Mouse (Mus musculus) spleen, adult 2 months (tissue): ENCODE measurements around the gene Spns3. TPM values are rescaled to one million over a fixed set of nuclear protein-coding genes. Genes with fewer than 3 reads are reported as not detected.

Source experiments
- DNase-seq, 2 experiments: peaks; one replicate each; pipeline versions ENCODE4 v3.0.0 to v3.0.0-alpha.2; 2012 to 2021; ENCODE audit warnings: low spot score in 2 of 2, low read depth in 1 of 2
- H3K27ac ChIP-seq: fragments of 200-500 bp; 2 replicates; pipeline ENCODE4 v1.5.1; 2012; ENCODE audit warnings: low read length, inconsistent platforms; ENCODE audit not compliant: insufficient read depth
- H3K27me3 ChIP-seq: fragments of 200-500 bp; 2 replicates; pipeline ENCODE4 v1.6.1; 2012; ENCODE audit warnings: mild to moderate bottlenecking, moderate library complexity, low read length, inconsistent platforms; ENCODE audit not compliant: control insufficient read depth, insufficient read depth
- H3K36me3 ChIP-seq: fragments of 200-500 bp; 2 replicates; pipeline ENCODE4 v1.6.1; 2012; ENCODE audit warnings: mild to moderate bottlenecking, low read length, inconsistent platforms; ENCODE audit not compliant: control insufficient read depth, insufficient read depth
- H3K4me1 ChIP-seq: fragments of 200-500 bp; 2 replicates; pipeline ENCODE4 v1.6.1; 2011; ENCODE audit warnings: inconsistent platforms; ENCODE audit not compliant: control insufficient read depth, insufficient read depth, insufficient read length
- H3K4me3 ChIP-seq: fragments of 200-500 bp; 2 replicates; pipeline ENCODE4 v1.5.1; 2011; ENCODE audit warnings: mild to moderate bottlenecking, inconsistent platforms; ENCODE audit not compliant: insufficient read depth, insufficient read length; ENCODE audit errors: extremely low read depth
- CTCF ChIP-seq: fragments of 200-500 bp; IDR thresholded peaks from 2 replicates; pipeline ENCODE4 v1.5.1; 2011; ENCODE audit warnings: mild to moderate bottlenecking, inconsistent platforms; ENCODE audit not compliant: insufficient read depth, insufficient read length, insufficient replicate concordance; ENCODE audit errors: extremely low read depth
- POLR2A ChIP-seq: fragments of 200-500 bp; IDR thresholded peaks from 2 replicates; pipeline ENCODE4 v1.6.1; 2011; ENCODE audit warnings: low read depth, low read length, inconsistent platforms
- WGBS: fragments of 180-500 bp; shearing (Covaris S2); methylation state at CpG from one replicate; pipeline ENCODE4 v1.1.7; 2018; 5-methylcytosine and 5-hydroxymethylcytosine counted together
- polyA plus RNA-seq: library from polyadenylated mRNA; depleted of rRNA; stranded (reverse); fragments of >200 nt; gene quantifications from 2 replicates; pipeline ENCODE4 v1.2.3, GENCODE M21; 2012

The Spns3 gene
- polyA plus RNA-seq, 1 experiment, result 18.8 TPM

- no peaks in the 10 kb centered on the region for H3K36me3 ChIP-seq
- no peaks in the 10 kb centered on the region for H3K4me1 ChIP-seq
- no peak overlapping the region for H3K4me3 ChIP-seq
- H3K27me3 ChIP-seq, result no peaks in the 10 kb centered on the region
- TF ChIP-seq CTCF (no peak), POLR2A (no peak)
- DNase-seq, result no peak
- H3K27ac ChIP-seq, result no peak overlapping the region
- 98% methylated on average over 3 of the region's 3 CpGs for WGBS
These were observed 32.1 kb upstream of the Spns3 start for GRCm38 (mm10) chr11:72582448-72582705.

DNA sequence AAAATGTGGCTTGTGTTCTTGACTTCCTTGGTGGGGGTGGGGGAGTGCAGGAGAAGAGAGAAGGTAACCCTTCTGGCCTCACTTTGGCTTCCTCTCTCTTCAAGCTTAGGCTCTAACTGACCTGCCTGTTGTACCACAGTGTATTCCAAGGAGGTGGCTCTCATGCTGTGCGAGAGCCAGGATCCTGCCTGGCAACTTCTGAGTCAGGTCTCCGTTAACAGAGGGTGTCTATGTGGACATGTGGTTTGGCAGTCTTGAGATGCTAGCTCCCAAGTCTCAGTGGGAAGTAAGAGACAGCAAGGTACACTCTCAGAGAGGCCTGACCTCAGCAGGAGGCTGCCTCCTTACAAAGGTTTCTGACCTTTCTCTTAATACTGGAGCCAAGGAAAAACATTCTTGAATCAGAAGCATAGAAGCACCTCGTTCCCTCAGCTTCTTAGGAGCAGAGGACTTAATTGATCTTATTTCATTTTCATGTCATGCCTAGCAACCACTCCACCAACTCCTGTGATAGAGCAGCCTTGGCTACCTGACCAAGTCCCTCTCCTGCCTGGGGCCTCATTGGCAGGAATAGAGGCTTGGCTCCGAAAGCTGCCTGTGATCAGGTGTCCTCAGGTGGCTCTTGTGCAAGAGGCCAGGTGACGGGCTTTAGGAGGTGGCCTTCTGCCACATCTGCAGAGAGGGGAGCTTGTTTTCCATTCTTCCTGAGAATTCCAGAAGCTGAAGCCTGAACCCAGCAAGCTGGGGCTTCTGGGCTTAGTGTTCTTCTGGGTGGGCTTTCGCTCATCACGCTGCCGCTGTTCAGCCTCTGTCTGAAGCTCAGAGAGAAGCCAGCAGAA lies 31.5 kb upstream of the Spns3 start:
- H3K4me3 ChIP-seq, result no peak overlapping the region
- no peaks in the 10 kb centered on the region for H3K27me3 ChIP-seq
- DNase-seq, result no peak
- no peaks in the 10 kb centered on the region for H3K36me3 ChIP-seq
- no peaks in the 10 kb centered on the region for H3K4me1 ChIP-seq
- H3K27ac ChIP-seq, result no peak overlapping the region
- 90% methylated on average over 8 of the region's 8 CpGs for WGBS
- no peak for TF ChIP-seq CTCF
- TF ChIP-seq POLR2A, result no peak

- TF ChIP-seq POLR2A (no peak), CTCF (no peak)
- no peak overlapping the region for H3K4me3 ChIP-seq
- no peak overlapping the region for H3K27ac ChIP-seq
- no peaks in the 10 kb centered on the region for H3K27me3 ChIP-seq
- no peaks in the 10 kb centered on the region for H3K36me3 ChIP-seq
- WGBS, result 87% methylated on average over 4 of the region's 4 CpGs
- DNase-seq, result no peak
- no peaks in the 10 kb centered on the region for H3K4me1 ChIP-seq
These were observed 28.2 kb upstream of the Spns3 start for GRCm38 (mm10) chr11:72578471-72578870.

GRCm38 (mm10) chr11:72576466-72577351 lies 26.4 kb upstream of the Spns3 start:
- H3K4me1 ChIP-seq, result no peaks in the 10 kb centered on the region
- H3K27ac ChIP-seq, result no peak overlapping the region
- no peak for TF ChIP-seq POLR2A
- no peak for TF ChIP-seq CTCF
- no peaks in the 10 kb centered on the region for H3K36me3 ChIP-seq
- H3K27me3 ChIP-seq, result no peaks in the 10 kb centered on the region
- 11% methylated on average over 24 of the region's 24 CpGs for WGBS
- H3K4me3 ChIP-seq, result peak overlapping the region; percentile 52
- DNase-seq, result peak in 1 of 2 experiments; percentile 32

GRCm38 (mm10) chr11:72576111-72576465 lies 25.8 kb upstream of the Spns3 start:
- Histone ChIP-seq H3K4me1 (no peaks in the 10 kb centered on the region), H3K4me3 (peak overlapping the region; percentile 52; the same call in 1 of the 2 replicates), H3K27me3 (no peaks in the 10 kb centered on the region), H3K27ac (no peak overlapping the region), H3K36me3 (no peaks in the 10 kb centered on the region)
- TF ChIP-seq CTCF (no peak), POLR2A (no peak)
- WGBS, result 66% methylated on average over 7 of the region's 7 CpGs
- no peak for DNase-seq

- WGBS, result 100% methylated on average over 1 of the region's 1 CpGs
- no peak overlapping the region for H3K27ac ChIP-seq
- H3K4me3 ChIP-seq, result no peak overlapping the region
- no peaks in the 10 kb centered on the region; the same call in 1 of the 2 replicates for H3K4me1 ChIP-seq
- DNase-seq, result peak in 1 of 2 experiments; percentile 49
- peak; percentile 23; the same call in 1 of the 2 replicates for TF ChIP-seq CTCF
- TF ChIP-seq POLR2A, result no peak
- no peaks in the 10 kb centered on the region for H3K27me3 ChIP-seq
- no peaks in the 10 kb centered on the region for H3K36me3 ChIP-seq
These were observed 23.5 kb upstream of the Spns3 start for GRCm38 (mm10) chr11:72573819-72574218.
